Mouse (Mus musculus): ENCODE measurements around the gene Ttn. TPM values are rescaled to one million over a fixed set of nuclear protein-coding genes. Genes with fewer than 3 reads are reported as not detected.
A peak's percentile ranks its signal among the peaks of the same experiment; 100 is the strongest.

Ttn gene
- total RNA-seq, 2 experiments from 2014 or later = 2,867 to 3,123 TPM

DNA sequence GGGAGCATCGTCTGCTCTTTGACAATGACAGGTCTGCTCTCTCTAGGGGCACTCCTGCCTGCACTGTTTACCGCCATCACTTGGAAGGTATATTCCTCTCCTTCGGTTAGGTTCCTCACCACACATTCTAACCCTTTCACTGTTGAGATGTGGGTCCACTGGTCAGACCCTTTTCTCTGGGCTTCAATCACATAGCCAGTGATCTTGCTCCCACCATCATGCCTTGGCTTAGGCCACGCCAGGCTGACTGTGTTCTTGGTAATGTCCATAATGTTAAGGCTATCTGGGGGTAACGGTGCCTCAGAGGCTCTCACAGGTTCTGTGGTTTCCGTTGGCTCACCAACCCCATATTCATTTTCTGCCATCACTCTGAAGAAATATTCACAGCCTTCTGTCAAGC, 230.4 kb downstream of the Ttn start:
- intact Hi-C loops (cut with DNase I) = no loop called here
- no peak for DNase-seq (ENCODE audit: low spot score)

DNA sequence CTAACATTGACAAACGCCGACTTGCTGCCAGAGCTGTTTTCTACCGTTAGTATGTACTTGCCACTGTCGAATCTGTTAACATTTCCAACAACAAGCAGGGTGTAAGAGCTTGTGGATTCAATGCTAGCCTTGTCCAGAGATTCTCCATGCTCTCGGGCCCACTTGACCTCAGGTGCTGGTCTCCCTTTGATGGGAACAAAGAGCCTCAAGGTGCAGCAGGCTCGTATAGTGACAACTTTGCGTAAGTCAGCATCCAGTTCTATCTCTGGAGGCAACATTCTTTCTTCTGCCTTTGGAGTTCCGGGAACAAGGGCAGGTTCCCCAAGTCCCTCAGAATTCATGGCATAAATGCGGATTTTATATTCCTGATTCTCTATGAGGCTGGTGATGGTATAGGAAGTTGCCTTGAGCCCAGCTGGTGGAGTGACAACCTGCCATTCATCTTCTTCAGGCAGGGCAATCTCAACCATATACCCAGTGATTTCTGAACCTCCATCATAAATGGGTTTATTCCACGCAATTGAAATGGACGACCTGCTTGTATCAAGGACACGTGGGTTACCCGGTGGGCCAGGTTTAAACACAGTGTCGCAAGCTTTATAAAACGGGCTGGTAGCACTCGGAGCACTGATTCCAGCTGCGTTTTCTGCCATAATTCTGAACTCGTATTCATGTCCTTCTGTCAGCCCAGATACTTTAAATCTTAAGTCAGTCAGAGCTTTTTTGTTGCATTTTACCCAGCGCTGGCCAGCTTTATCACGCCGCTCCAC, 232.8 kb downstream of the Ttn start:
- no peak for DNase-seq (ENCODE audit: low spot score)
- intact Hi-C loops (cut with DNase I) = no loop called here

DNA sequence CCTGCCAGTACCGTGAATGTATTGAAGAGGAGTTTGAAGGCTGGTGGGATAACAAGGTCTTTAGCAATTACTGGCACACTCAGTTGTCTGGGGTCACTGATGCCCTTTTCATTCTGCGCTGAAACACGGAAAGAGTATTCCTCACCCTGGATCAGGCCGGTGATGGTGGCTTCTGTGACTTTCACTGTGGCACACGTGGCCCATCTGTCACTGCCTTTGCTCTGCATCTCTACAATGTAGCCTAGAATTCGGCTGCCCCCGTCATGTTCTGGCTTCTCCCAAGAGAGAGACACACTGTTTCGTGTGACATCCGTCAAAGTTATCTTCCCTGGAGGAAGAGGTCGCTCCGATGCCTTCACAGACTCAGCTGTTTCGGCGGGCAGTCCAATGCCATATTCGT, 233.7 kb downstream of the Ttn start:
- no peak for DNase-seq (ENCODE audit: low spot score)
- intact Hi-C loops (cut with DNase I) = no loop called here

DNA sequence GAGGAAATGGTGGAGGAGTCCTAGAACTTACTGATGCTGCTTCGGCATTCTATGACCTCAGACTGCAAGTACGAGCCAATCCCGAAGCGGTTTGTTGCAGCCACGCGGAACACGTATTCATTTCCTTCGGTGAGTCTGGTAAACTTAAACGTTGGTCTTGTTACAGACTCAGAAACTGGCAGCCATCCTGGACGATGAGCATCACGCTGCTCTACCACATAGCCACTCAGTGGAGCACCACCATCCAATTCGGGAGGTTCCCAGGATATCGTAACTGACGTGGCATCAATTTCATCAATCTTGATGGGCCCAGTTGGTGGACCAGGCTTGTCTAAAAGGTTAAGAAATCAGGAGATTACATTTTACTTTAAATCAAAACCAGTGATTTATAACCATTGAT, 262.7 kb downstream of the Ttn start:
- intact Hi-C loops (cut with DNase I) = no loop called here
- DNase-seq (ENCODE audit: low spot score) = no peak

DNA sequence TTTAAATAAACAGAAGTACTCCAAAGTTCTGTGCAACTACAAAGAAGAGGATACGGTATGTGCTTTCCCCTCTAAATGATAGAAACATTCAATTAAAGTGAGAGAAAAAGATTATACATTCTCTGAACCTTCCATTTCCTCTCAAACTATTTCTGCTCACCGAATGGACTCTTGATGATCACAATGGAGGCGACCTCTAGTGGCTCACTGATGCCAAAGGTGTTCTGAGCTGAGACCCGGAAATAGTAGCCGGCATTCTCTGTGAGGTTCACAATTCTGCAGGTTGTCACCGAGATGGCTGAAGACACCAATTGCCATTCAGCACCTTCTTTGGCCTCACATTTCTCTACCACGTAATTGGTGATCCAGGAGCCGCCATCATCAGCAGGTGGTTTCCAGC, 267.4 kb downstream of the Ttn start:
- intact Hi-C loops (cut with DNase I) = no loop called here
- DNase-seq (ENCODE audit: low spot score) = no peak

GRCm38 (mm10) chr2:76708512-76708911, 273.8 kb downstream of the Ttn start:
- intact Hi-C loops (cut with DNase I) = no loop called here
- DNase-seq (ENCODE audit: low spot score) = no peak

DNA sequence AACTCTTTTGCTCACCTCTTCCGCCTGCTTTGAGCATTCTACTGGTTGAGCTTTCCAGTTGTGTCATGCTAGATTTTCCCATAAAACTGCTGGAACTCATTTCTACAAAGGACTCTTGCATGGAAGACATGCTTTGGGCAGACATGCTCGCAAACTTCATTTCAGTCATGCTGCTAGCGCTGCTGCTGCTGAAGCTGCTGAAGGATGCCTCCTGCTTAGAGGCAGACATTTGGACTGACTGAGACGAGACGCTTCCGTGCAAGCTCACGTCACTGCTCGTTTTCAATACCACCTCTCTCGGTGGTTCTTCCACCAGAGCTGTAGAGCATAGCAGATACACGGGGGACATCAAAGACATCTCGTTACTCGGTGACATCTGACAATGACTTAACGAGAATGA, 276.7 kb downstream of the Ttn start:
- intact Hi-C loops (cut with DNase I) = no loop called here
- DNase-seq (ENCODE audit: low spot score) = no peak

DNA sequence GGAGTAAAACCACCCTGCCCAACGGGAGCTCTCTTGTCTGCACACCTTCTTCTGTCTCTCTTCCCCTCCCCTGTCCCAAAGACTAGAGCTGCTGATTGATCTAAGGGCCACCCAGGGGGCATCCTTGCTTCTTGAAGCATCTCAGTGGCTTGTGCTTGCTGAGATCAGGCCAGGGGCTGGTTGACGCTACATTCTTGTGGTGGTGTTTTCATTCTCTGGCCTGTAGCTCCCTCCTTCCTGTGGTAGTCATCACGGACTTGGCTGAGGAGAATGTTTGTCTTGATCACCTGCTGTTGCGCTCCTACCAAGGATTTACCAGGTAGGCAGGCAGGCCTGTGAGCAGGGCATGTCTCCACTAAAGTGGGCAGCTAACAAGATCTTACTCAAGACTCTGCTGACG, 279.6 kb downstream of the Ttn start:
- DNase-seq (ENCODE audit: low spot score) = no peak
- intact Hi-C loops (cut with DNase I) = no loop called here

GRCm38 (mm10) chr2:76702188-76702587, 280.2 kb downstream of the Ttn start:
- intact Hi-C loops (cut with DNase I) = no loop called here
- no peak for DNase-seq (ENCODE audit: low spot score)

DNA sequence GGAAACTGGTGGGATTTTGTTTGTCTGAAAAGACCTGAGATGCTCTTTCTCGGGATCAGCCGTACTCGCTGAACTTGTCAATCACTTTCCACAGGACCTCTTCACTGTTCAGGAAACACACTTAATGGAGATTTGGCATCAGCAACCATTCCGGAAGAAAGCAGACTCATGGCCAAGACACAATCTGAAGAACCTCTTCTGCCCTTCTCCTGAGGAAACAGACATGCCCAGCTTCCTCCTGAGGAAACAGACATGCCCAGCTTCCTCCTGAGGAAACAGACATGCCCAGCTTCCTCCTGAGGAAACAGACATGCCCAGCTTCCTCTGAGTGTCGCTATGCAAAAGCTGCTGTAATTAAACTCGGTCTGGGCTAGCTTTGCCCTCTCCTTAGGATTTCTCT, 287.1 kb downstream of the Ttn start:
- DNase-seq (ENCODE audit: low spot score) = no peak
- intact Hi-C loops (cut with DNase I) = no loop called here

DNA sequence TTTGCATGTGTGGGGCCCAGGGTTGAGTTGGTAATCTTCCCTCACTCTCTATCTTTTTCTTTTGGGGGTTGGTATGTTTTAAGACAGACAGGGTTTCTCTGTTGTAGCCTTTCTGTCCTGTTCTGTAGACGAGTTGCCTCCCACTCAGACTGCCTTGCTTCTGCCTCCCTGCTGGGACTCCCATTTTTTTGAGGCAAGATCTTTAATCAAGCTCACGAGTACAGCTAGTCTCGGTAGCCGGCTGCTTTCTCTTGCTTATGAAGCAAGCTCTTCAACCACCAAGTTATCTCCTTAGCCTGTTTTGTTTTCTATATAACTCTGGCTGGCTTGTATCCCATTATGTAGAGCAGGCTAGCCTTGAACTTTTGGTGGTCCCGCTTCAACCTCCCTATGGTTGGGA, 288.6 kb downstream of the Ttn start:
- intact Hi-C loops (cut with DNase I) = loop anchor here (2.0 kb wide), 1 partner anchor 17 kb away; no protein-coding TSS in a partner anchor
- no peak for DNase-seq (ENCODE audit: low spot score)

DNA sequence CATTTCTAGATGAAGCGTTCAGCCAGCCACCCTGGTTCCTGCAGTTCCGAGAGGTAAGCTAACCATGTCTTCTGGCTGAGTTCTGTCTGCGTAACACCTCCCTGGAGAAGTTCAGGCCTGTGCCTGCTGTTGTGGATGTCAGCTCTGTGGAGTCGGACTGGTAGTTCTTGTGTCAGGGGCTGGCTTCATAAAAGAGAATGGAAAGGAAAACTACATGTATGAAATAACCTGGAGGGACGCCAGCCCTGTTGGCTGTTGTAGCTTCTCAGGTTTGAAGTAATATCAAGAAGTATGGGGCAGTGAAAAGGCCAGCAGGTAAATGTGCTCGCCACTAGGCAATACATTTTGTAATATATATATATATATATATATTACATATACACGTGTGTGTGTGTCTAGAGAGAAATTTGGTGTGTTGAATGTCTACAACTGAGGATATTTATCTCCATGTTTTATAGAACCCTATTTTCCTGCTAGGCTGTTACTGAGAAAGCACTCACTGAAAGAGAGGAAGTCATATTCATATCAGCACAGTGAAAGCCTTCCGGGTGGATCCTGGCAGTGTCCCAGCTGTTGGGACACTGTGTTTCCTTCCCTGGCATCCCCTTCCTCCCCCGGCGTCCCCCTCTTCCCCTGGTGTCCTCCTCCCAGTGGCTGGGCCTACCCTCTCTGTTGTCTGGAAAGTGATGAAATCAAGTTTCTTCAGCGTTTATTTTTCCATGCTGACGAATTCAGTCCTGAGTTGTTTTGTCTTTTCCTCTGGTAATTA, 291.7 kb downstream of the Ttn start:
- DNase-seq (ENCODE audit: low spot score) = peak; percentile 65
- intact Hi-C loops (cut with DNase I) = no loop called here

DNA sequence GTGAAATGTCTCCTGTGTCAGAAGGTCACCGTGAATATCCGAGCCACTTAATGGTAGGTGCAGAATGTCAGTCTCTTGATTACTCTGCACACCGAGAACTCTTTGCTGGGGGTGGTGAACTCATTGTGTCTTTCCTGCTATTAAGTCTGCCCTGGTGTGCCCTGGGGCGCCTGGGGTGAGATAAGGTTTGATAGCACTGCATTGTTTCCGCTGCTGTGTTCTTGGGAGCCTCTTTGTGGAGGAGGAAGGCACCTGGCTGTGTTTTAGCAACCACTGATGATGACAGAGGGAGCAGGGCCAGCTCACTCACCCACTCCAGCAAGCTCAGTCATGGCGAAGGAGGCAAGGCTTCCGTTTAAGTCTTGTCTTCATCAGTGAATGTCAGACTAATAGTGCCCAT, 294.2 kb downstream of the Ttn start:
- no peak for DNase-seq (ENCODE audit: low spot score)
- intact Hi-C loops (cut with DNase I) = no loop called here

GRCm38 (mm10) chr2:76687608-76688007, 294.7 kb downstream of the Ttn start:
- no peak for DNase-seq (ENCODE audit: low spot score)
- intact Hi-C loops (cut with DNase I) = no loop called here

GRCm38 (mm10) chr2:76686986-76687385, 295.4 kb downstream of the Ttn start:
- intact Hi-C loops (cut with DNase I) = no loop called here
- no peak for DNase-seq (ENCODE audit: low spot score)

- no peak for DNase-seq (ENCODE audit: low spot score)
- intact Hi-C loops (cut with DNase I) = no loop called here
These were observed 300.0 kb downstream of the Ttn start for GRCm38 (mm10) chr2:76682301-76682700.

DNA sequence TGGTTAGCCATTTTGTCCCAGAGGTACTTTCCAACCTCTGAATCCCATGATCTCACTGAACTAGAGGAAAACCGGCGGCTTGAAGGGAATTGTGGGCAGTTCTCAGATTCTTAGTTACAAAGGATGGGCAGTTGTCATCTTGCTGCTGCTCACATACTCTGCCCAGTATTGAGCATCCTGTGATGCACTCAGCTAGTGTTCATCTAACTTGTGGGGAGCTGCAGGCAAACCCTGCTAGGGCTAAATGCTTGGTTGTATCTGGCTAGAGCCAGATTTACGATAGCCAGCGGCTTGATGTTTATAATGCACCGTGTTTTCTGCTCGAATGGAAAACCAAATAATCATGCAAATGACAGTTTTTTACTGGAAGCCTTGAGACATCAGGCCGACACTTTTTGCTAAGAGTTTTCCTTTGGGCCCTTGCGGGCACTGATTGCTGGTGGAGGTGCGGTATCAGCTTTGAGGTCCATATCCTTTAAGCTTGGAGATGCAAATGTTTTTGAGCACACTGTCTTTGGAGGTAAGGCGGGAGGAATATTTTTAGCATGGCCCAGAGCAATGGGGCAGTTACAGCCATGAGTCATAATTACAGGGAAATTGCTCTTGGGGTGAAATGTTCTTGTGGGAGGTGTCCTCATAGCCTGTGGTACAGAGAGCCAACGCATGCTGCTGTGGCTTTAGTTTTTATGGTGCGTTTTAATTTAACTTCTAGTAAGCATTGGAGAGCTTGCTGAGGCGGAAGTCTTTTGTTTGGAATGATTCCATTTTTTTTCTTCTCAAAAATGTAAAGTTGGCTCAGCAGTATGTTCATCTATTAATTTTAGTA, 305.7 kb downstream of the Ttn start:
- no peak for DNase-seq (ENCODE audit: low spot score)
- intact Hi-C loops (cut with DNase I) = loop anchor here (2.0 kb wide), 1 partner anchor 16 kb away; no protein-coding TSS in a partner anchor

DNA sequence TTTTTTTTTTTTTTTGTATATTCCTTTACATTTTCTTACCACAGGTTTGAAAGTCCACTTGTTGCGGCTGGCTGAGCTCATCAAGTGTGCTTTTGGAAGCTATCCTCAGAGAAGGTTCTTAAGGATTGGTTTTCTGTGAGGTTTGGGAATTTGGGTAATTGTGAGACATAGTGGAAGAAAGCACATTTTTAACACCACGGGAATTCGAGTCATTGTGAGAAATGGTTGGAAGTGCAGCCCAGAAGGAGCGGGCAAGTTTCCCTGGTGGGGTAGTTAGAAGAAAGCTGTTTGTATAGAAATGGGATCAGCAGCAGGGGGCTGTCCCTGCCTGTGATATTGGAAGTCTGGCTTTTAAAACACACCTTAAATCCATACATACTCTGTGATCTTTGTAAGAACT, 306.4 kb downstream of the Ttn start:
- no peak for DNase-seq (ENCODE audit: low spot score)
- intact Hi-C loops (cut with DNase I) = loop anchor here (1.0 to 2.0 kb wide), 2 partner anchors 17 to 28 kb away; partner anchors contain the start of genes Pjvk and Prkra

- intact Hi-C loops (cut with DNase I) = loop anchor here (1.0 kb wide), 1 partner anchor 27 kb away; the partner anchor contains the start of genes Pjvk and Prkra
- DNase-seq (ENCODE audit: low spot score) = no peak
These were observed 306.9 kb downstream of the Ttn start for GRCm38 (mm10) chr2:76675451-76675850.

GRCm38 (mm10) chr2:76674725-76675427, 307.5 kb downstream of the Ttn start, which contains the start of gene Plekha3:
Gene Plekha3 (plus strand): TSS chr2:76675281.
- DNase-seq (ENCODE audit: low spot score) = peak; percentile 77
- intact Hi-C loops (cut with DNase I) = loop anchor here (1.0 kb wide), 1 partner anchor 27 kb away; the partner anchor contains the start of genes Pjvk and Prkra
